In the genomic region with DNA sequence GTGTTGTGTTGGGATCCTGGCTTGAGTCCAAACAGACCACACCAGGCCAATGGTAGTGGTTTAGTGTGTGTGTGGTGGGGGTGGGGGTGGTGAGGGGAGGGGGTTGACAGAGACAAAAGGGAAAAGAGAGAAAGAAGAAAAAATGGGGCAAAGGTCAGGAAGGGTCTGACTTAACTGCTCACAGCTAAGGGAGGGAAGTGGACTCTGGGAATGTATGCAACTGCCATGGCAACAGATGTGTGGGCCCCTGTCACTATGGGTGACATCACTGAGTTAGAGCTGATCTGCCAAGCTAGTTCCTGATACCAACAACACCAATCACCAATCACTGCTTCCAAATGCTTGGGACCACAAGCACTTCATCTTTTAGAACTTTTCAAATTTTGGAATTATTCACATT, we compare ENCODE assay signal across 18 mouse cellular contexts. TPM values are rescaled to one million over a fixed set of nuclear protein-coding genes. Genes with fewer than 3 reads are reported as not detected.
DNase-seq lines count a peak whose midpoint lies in the region; ATAC-seq and TF ChIP-seq lines count a peak whose summit lies in the region.
"Had no signal": no experiment of that assay in that cellular context is flagged by ENCODE, and none has a peak within 500 bp of the region (broad histone marks: within the 10 kb centered on the region; RNA-seq: fewer than 3 reads in every experiment).

No protein-coding gene starts in this region.

- H3K4me3 ChIP-seq in forebrain, embryonic 10.5 days, result no peak overlapping the region
- H3K4me3 ChIP-seq in forebrain, embryonic 15.5 days, result no peak overlapping the region
- H3K4me3 ChIP-seq in kidney, embryonic 15.5 days (replicated peaks), result no peak overlapping the region
- H3K4me3 ChIP-seq in testis, adult 2 months (ENCODE audit: control insufficient read depth, low read depth, low read length), result peak overlapping the region; percentile 40; the same call in 1 of the 2 replicates
- H3K4me3 ChIP-seq in stomach, postnatal 0 days (ENCODE audit: low read depth, low read length), result no peak overlapping the region
- H3K4me3 ChIP-seq: layer of hippocampus, adult 2 months; liver, embryonic 12.5 days had no signal

- TF ChIP-seq POLR2A in testis, adult 2 months (IDR thresholded peaks at IDR 0.05; ENCODE audit: control insufficient read depth, low read depth, low read length), result no peak

- TF ChIP-seq CTCF in testis, adult 2 months (IDR thresholded peaks at IDR 0.05; ENCODE audit: control insufficient read depth, insufficient read depth, insufficient replicate concordance, low read depth, low read length), result no peak
- TF ChIP-seq CTCF in stomach, postnatal 0 days (IDR thresholded peaks at IDR 0.05; ENCODE audit: low read depth), result no peak

- H3K27ac ChIP-seq in forebrain, embryonic 10.5 days, result 0 out of 2 replicates have a peak overlapping the region, but pooled peaks have one; percentile 35
- no peak overlapping the region for H3K27ac ChIP-seq in forebrain, embryonic 15.5 days (replicated peaks)
- no peak overlapping the region for H3K27ac ChIP-seq in kidney, embryonic 15.5 days
- H3K27ac ChIP-seq in testis, adult 2 months (ENCODE audit: control insufficient read depth, insufficient read depth, low read depth, low read length), result no peak overlapping the region
- no peak overlapping the region for H3K27ac ChIP-seq in stomach, postnatal 0 days (replicated peaks)
- H3K27ac ChIP-seq: layer of hippocampus, adult 2 months; liver, embryonic 12.5 days had no signal

- H3K4me1 ChIP-seq in forebrain, embryonic 10.5 days, result peaks cover 25% of the 10 kb centered on the region
- 0 out of 2 replicates have a peak, but pooled peaks cover 5% of the 10 kb centered on the region for H3K4me1 ChIP-seq in forebrain, embryonic 15.5 days
- H3K4me1 ChIP-seq in kidney, embryonic 15.5 days, result peaks cover 15% of the 10 kb centered on the region
- H3K4me1 ChIP-seq in testis, adult 2 months (ENCODE audit: control insufficient read depth, insufficient read depth, low read length), result no peaks in the 10 kb centered on the region
- H3K4me1 ChIP-seq in stomach, postnatal 0 days (replicated peaks; ENCODE audit: control insufficient read depth, insufficient read depth), result no peaks in the 10 kb centered on the region
- H3K4me1 ChIP-seq: liver, embryonic 12.5 days had no signal

- no peaks in the 10 kb centered on the region for H3K36me3 ChIP-seq in forebrain, embryonic 10.5 days (replicated peaks)
- H3K36me3 ChIP-seq in forebrain, embryonic 15.5 days, result no peaks in the 10 kb centered on the region
- H3K36me3 ChIP-seq in kidney, embryonic 15.5 days, result no peaks in the 10 kb centered on the region
- no peaks in the 10 kb centered on the region for H3K36me3 ChIP-seq in testis, adult 2 months (ENCODE audit: control insufficient read depth, insufficient read depth, low read length)
- H3K36me3 ChIP-seq in stomach, postnatal 0 days (ENCODE audit: control insufficient read depth, insufficient read depth, low read length), result no peaks in the 10 kb centered on the region
- H3K36me3 ChIP-seq: liver, embryonic 12.5 days had no signal

- no peak for ATAC-seq in forebrain, embryonic 15.5 days (replicated peaks)
- 0 out of 2 replicates have a peak, but pooled peaks have one; percentile 57 for ATAC-seq in kidney, embryonic 15.5 days (replicated peaks; ENCODE audit: low FRiP score)
- ATAC-seq in stomach, postnatal 0 days (ENCODE audit: low FRiP score, low TSS enrichment), result 0 out of 2 replicates have a peak, but pooled peaks have one; percentile 52
- ATAC-seq: liver, embryonic 12.5 days had no signal

- H3K4me2 ChIP-seq in forebrain, embryonic 15.5 days (replicated peaks), result no peak overlapping the region
- no peak overlapping the region for H3K4me2 ChIP-seq in kidney, embryonic 15.5 days
- H3K4me2 ChIP-seq in stomach, postnatal 0 days (replicated peaks; ENCODE audit: low read depth), result no peak overlapping the region
- H3K4me2 ChIP-seq: liver, embryonic 12.5 days had no signal

- DNase-seq in forebrain, embryonic 10.5 days (ENCODE audit: extremely low spot score, low spot score), result peak; percentile 30
- no peak for DNase-seq in kidney, postnatal 4 days
- no peak for DNase-seq in testis, postnatal 14 days (ENCODE audit: low spot score)
- DNase-seq in stomach, postnatal 0 days (ENCODE audit: low spot score), result no peak
- DNase-seq in layer of hippocampus, adult 8-10 months (ENCODE audit: low spot score in 2 of 2), result no peak
- DNase-seq: adrenal gland, postnatal 25 days; cerebellum, adult 11 months; gastrocnemius, postnatal 36 days; heart, postnatal 10 days; kidney, adult 2 months had no signal

- no peaks in the 10 kb centered on the region for H3K27me3 ChIP-seq in forebrain, embryonic 10.5 days (ENCODE audit: poor library complexity, severe bottlenecking)
- H3K27me3 ChIP-seq in forebrain, embryonic 15.5 days, result no peaks in the 10 kb centered on the region
- no peaks in the 10 kb centered on the region for H3K27me3 ChIP-seq in kidney, embryonic 15.5 days
- no peaks in the 10 kb centered on the region for H3K27me3 ChIP-seq in testis, adult 2 months (ENCODE audit: control insufficient read depth, insufficient read depth, low read length)
- no peaks in the 10 kb centered on the region for H3K27me3 ChIP-seq in stomach, postnatal 0 days (ENCODE audit: control insufficient read depth, insufficient read depth, low read length)
- H3K27me3 ChIP-seq: liver, embryonic 12.5 days had no signal

- H3K9ac ChIP-seq in forebrain, embryonic 15.5 days (replicated peaks), result no peak overlapping the region
- no peak overlapping the region for H3K9ac ChIP-seq in kidney, embryonic 15.5 days
- no peak overlapping the region for H3K9ac ChIP-seq in stomach, postnatal 0 days (ENCODE audit: low read length)
- H3K9ac ChIP-seq: liver, embryonic 12.5 days had no signal

- no peak for TF ChIP-seq EP300 in stomach, postnatal 0 days (optimal IDR thresholded peaks at IDR 0.05)

- no peaks in the 10 kb centered on the region for H3K9me3 ChIP-seq in forebrain, embryonic 10.5 days
- no peaks in the 10 kb centered on the region for H3K9me3 ChIP-seq in forebrain, embryonic 15.5 days
- H3K9me3 ChIP-seq in kidney, embryonic 15.5 days (replicated peaks), result no peaks in the 10 kb centered on the region
- no peaks in the 10 kb centered on the region for H3K9me3 ChIP-seq in stomach, postnatal 0 days (ENCODE audit: control insufficient read depth, low read length)
- H3K9me3 ChIP-seq: liver, embryonic 12.5 days had no signal

RNA-seq across cellular contexts. Expression of gene H2al2a, which starts 26.6 kb away (rescaled TPM):
- not detected in 2 replicates for polyA plus RNA-seq in forebrain, embryonic 10.5 days (2016; fragmentation: Nextera tagmentation; extraction: Ambion mirVana)
- polyA plus RNA-seq in forebrain, embryonic 15.5 days (2015; fragmentation: Nextera tagmentation; extraction: Ambion mirVana), result not detected in 2 replicates
- not detected in 2 replicates for polyA plus RNA-seq in kidney, embryonic 15.5 days (2015; fragmentation: Nextera tagmentation; extraction: Ambion mirVana)
- 553 and 559 TPM in 2 replicates for polyA plus RNA-seq in testis, adult 2 months (2012; rRNA removed)
- polyA plus RNA-seq in stomach, postnatal 0 days (2015; fragmentation: Nextera tagmentation; extraction: Ambion mirVana), result not detected in 2 replicates
- not detected for total RNA-seq in layer of hippocampus, adult 8-10 months (2022)
- total RNA-seq: adrenal gland, postnatal 25 days; gastrocnemius, postnatal 36 days; heart, postnatal 10 days; layer of hippocampus, adult 2 months; left cerebral cortex, postnatal 10 days; megakaryocyte, adult 5-6 weeks; neutrophil, adult 5-6 weeks had no signal
- polyA plus RNA-seq: liver, embryonic 12.5 days had no signal

Comparison
In these comparisons a context has a peak if more than half of its experiments do, and no peak if none do; other contexts are left out.
1. RNA of gene H2al2a, which starts 26.6 kb away (polyA plus RNA-seq): 553 to 559 TPM in testis, adult 2 months; not detected in stomach, postnatal 0 days, not detected in forebrain, embryonic 10.5 days, not detected in forebrain, embryonic 15.5 days and not detected in kidney, embryonic 15.5 days; every median in the first group is over 100 times any median in the second.